Mouse (Mus musculus): Measurements from ENCODE around the gene Ptpn4.

Ptpn4 gene

DNA sequence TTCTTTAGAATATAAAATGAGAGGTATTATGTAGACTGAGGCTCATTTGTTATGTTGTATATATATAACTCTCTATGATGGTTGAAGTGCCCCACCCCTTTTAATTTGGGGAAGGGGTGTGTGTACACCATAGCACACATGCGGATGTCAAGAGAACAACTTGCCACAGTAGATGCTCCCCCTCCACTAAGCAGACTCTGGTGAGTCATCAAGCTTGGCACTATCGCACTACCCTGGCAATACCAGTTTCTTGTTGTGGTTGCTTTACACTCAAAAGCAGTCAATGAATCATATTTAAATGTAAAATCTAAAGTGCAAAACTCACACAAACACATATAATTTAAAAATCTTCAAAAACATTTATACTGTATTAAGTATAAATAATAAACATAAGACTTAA is 31.4 kb downstream of the Ptpn4 start:
- DNase-seq (ENCODE audit: low read depth, low spot score): no peak

DNA sequence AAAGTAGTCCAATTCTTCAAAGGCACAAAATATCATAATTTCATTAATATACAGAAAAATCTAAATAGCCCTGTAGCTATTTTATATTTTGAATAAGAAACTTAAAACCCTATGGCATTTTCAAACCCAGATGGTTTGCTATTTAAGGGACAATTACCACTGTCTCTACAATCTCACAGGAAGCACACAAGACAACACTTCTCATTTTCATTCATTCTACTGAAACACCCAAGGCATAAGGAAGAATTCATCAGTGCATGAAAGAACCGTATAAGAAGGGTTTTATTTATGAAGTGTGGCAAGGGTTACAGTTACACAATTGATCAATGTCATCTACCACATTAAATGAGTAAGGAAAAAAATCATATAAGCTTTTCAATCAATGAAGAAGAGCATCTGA is 32.8 kb downstream of the Ptpn4 start:
- DNase-seq (ENCODE audit: low read depth, low spot score): no peak

DNA sequence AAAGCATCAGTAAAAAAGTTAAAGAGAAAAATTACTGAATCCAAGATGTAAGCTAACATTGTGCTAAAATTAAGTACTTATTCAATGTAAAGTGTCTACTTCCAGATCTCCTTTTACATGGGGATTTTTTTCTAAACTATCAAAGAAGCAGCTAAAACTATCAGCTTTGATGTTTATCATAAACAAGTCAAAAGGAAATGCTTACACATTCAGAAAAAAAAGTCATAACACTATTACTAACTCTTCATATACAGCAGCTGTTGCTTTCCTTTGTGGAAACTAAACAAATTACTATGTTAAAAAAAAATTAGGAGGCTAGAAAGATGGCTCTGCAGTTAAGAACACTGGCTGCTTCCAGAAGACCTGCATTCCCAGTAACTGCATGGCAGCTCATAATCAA is 42.2 kb downstream of the Ptpn4 start:
- DNase-seq (ENCODE audit: low read depth, low spot score): no peak

DNA sequence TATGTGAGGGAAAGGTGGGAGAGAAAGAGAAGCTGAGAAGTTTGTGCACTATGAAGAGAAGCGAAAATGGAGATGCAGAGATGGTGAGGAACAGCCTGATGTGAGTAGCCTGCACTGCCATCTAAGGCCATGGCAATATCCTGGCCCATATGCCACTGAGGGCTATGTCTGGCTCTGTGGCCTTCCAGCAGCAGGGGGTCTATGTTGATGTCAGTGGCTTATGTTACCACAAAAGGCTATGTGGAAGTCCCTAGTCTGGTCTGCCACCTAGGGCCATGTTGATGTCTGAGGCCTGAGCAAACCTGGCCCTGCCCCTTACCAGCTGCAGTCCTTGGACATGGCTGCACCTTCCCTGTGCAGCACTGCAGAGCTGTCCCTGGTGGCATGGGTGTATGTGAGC is 43.1 kb downstream of the Ptpn4 start:
- no peak for DNase-seq (ENCODE audit: low read depth, low spot score)

DNA sequence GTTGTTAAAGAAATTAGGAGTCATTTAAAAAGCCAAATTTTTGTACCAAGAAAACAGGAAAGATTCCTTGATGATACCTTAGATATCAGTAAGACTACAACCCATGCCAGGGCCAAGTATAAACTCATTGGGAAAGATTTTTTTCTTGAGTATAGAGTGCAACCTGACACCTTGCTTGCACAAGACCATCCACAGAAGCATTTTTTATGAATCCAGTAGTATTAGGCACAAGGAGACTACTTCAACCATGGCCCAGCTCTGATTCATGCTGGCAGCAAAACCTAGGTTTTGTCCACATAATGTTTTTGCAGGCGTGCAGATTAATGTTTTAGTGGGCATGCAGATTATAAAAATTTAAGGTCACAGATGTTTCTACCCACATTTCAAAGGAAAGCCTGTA is 46.8 kb downstream of the Ptpn4 start:
- peak; percentile 10 for DNase-seq (ENCODE audit: low read depth, low spot score)

DNA sequence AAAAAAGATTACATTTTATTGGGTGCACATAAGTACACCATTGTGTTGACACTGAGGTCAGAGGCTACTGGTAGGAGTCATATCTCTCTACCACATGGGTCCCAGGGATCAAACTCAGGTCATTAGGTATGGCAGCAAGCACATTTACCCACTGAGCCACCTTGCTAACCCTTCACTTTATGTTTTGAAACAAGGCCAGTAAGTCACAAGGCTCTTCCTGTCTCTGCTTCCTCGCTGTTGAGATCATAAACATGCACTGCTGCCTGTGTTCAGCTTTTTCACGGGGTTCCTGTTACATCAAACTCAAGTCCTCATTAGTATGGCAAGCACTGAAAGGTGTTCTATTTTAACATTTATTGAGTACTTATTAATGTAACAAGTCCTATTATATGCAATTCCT is 61.5 kb downstream of the Ptpn4 start:
- no peak for DNase-seq (ENCODE audit: low read depth, low spot score)

DNA sequence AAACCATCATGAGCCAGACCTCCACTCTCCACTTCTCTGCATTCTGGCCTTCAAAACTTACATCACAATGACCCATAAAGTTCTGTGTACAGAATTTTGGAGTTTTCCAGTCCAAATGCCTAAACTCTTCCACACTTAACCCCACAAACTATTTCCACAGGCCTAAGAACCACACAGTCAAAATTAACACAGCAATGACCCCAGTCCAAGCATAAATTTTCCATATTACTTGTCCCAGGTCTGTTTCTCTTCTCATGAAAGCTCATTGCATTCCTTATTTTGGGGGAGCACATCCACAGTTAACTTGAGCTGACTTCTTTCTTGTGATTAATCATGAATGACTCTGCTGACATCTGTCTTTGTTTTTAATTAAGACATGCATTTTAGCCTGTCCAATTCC is 101.7 kb downstream of the Ptpn4 start:
- DNase-seq (ENCODE audit: low read depth, low spot score): no peak

DNA sequence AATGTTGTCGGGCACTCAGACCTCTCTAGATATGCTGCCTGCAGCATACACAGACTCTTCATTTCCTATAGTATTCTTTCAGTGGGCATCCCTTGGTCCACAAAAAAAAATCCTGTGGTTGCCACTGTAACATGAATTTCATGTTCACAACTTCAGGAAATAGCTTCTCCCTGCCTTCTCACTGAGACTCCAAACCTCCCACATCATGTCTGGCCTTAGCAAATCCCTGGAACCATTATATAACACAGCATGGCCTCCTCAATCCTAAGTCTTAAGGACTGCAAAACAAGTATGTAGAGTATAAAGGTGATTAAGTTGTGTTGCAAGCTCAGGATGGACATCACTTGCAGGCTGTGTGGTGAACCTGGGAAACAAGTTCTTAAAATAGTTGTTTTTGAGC is 102.6 kb downstream of the Ptpn4 start:
- no peak for DNase-seq (ENCODE audit: low read depth, low spot score)

DNA sequence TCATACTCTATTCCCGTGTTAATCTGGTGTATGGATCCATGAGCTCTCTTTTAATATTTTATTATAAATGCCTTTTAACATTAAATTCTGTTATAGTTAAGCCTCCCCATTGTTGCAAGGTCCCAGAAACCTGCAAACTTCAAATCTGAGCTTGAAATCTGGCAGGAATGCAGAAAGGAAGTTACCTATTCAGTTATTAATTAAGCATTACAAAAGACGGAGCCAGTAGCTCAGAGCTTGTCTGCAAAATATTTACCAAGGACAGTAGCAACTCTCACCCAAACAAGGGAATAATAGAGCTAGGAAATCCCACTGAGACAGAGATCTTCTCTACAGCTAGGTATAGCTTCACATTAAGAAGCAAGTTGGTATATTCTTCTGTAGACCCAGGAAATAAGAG is 106.2 kb downstream of the Ptpn4 start:
- no peak for DNase-seq (ENCODE audit: low read depth, low spot score)

DNA sequence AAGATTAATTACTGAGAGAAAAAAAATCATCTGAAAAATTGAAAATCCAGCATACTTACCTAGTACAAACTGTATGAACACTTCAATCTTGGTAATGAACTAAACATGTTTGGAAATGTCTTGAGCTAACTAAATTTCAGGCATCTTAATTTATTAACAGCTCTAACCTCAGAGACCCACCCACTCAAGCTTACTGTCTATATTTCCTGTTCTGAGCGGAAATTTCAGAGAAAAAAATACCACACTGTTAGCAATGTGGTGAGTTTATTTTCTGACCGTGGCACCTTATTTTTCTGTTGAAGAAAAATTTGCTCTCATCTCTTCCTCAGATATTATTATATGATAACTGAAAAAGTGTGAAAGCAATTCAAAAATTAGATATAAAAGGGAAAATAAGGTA is 124.4 kb downstream of the Ptpn4 start:
- no peak for DNase-seq (ENCODE audit: low read depth, low spot score)

DNA sequence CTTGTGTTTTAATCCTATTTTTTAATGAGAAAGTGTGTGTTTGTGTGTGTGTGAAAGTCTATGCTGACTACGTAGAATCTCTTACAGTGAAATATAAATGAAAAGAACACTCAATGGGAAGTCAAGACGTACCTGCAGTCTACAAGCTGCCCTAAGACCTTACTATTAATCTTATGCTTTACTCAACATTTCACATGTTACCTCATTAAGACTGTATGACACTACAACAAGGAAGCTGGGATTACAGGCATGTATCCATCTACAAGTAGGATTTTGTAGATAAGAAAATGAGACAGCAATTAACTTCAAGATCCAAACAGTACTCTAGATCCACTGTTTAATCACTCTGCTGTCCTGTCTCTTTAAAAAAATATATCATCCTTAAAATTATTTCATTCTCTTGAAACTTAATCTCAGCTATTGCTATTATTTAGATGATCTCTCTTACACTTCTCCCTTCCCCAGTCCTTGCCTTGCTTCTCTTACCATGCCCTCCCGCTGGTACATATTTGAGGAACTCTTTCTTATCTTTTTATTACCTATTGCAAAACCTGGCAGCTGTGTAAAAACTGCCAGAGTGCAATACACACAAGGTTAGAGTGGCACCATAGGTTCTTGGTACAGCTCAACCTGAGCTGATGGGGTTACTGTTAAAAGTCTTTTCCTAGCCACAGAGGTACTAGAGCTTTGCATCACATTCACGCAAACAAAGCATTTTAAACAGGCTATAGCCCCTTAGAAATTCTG is 130.8 kb downstream of the Ptpn4 start:
- DNase-seq (ENCODE audit: low read depth, low spot score): no peak

DNA sequence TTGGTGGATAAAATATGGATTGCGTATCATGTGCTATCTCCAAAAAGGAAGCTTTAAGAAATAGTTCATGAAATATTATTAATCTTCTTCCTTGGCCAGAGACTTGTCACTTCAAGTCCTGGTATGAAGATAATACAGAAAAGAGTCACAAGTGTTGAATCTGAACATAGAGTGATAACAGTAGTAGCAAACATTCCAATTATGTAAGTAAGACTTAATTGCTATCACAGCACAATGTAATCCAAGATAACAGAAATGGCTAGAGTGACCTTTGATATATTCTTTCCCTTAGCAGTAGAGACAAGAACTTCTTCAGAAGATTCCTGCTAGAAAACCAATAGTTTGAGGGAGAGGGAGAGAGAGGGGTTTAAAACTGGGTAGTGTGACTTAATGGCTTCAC is 140.6 kb downstream of the Ptpn4 start:
- no peak for DNase-seq (ENCODE audit: low read depth, low spot score)

DNA sequence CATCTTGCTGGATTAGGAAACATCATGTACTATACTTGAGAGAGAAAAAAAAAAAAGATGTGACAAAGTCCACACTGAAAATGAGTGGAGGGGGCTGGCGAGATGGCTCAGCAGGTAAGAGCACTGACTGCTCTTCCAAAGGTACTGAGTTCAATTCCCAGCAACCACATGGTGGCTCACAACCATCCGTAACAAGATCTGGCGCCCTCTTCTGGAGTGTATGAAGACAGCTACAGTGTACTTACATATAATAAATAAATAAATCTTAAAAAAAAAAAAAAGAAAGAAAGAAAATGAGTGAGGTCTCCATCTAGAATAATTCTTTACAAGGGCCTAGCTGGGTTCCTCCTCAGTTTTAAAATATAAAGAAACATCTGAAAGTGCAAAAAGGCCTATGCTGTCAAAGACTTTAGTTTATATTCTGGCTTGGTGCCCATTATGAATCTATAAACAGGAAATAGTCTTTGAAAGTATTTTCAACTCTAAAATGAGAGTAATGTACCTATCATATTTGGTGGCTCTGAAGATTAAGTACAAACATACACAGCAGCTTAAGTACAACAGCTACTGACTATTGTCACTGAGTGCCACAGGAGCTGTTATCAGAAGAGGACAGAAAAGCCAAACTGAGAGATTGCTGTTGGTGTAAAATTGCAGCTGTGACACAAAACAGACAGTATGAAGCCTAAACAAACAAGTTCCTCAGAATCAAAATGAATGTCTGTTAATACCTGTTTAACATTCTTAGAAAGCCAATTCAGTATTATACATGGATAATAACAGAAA is 151.4 kb downstream of the Ptpn4 start:
- DNase-seq (ENCODE audit: low read depth, low spot score): no peak

DNA sequence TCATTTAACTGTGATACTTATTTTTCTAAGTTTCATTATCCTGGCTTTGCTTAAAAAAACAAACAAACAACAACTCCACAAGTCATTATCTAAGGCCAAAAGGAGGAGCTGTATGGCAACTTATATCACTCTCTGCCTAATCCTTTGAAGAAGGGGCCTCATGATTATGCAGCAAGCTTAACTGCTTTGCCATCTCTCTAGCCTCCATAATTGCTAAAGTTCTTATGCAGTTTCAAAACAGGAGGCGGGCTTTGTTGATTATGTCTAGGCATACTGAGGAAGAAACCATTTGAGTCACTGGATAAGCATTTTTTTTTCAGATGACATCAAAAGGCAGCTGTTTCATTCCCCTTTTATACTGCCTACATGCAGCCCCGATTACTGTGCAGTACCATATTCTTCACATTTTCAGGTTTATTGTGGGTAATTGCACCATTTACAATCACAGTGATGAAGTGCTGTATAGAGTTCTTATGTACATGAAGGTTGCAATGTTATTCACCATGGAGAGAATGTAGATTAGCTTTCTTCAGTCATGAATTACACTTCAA is 155.7 kb downstream of the Ptpn4 start:
- no peak for DNase-seq (ENCODE audit: low read depth, low spot score)

DNA sequence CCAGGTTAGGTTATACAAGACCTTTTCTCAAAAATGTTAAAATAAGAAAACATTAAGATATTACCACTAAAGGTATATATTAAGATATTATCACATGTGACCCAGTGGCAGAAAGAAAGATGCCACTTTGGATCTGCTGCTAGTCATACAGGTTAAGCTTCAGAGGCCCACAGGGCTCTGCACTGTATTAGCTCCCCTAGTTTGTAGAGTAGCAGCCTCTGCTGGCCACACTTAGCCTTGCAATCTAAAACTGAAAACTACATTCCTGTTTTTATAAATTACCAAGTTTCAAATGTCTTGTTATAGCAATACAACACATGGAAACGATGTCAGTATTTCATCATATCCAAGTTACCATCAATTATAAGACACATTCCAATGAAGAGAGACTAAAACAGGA is 162.4 kb downstream of the Ptpn4 start:
- DNase-seq (ENCODE audit: low read depth, low spot score): peak; percentile 7

DNA sequence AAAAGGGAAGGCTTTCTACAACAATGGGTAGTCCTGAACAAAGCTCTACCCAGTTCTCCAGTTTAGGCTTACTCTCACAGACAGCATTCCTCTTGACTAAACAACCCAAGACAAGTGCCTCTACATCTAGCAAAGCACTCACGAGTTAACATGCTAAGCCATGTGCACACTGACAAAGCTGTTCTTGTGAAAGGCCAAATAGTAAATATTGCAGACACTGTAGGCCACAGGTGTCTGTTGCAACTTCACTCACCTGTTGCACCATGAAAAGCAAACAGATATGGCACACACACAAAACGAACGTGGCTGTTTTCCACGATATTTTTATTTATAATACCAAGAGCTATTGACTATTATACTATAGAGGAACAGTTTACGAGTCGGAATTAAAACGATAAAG is 170.5 kb downstream of the Ptpn4 start:
- DNase-seq (ENCODE audit: low read depth, low spot score): no peak

DNA sequence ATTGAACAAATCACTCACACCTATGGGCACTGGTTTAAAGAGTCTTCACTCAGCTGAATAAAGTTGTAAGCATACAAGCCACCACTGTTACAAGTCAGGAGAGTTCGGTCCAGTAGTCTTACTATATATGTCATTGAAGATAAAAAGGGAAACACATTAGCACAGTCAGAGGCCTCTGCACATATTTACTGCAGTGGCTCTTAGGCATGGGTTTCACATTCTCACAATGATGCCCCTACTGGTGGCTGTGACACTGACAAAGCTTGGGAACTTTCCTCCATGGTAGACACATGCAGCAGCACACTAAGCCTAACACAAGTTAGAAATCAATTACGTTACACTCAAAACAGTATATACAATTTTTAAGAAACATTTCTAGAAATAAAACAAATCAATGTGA is 183.1 kb downstream of the Ptpn4 start:
- DNase-seq (ENCODE audit: low read depth, low spot score): no peak

DNA sequence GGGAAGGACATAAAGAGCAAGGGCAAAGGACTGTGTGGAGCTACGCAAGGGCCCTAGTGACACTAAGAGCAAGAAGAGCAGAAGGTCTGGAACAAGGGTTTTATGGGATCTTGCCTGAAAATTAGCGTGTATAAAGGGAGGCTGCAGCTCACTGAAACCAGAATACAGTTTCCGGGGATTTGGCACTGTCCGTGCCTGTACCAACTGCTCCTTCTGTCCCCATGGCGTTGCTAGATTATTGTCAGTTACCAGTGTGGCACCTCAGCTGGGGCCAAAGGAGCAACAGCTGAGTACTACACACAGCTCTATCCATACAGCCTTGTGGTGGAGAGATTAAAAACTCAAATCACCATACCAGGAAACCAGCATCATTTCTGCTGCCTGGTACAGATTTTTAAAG is 187.0 kb downstream of the Ptpn4 start:
- DNase-seq (ENCODE audit: low read depth, low spot score): no peak

DNA sequence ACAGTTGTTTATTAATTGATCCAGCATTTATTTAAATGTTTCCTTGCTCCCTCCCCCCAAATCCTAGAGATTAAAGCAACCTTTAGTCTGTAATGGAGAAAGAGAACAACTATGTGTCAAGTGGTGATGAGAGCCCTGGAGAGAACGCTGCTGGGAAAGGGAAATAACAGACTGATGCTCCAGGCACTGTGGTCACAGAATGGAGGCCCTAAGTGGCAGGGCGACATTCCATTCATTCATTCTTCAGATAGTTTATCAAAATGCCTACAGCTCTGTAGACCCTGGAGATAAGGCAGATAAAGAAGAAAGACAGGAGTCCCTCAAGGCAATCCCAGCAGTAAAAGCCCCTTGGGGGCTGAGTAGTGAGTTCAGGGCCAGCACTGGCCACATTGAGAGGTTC is 187.8 kb downstream of the Ptpn4 start:
- no peak for DNase-seq (ENCODE audit: low read depth, low spot score)

DNA sequence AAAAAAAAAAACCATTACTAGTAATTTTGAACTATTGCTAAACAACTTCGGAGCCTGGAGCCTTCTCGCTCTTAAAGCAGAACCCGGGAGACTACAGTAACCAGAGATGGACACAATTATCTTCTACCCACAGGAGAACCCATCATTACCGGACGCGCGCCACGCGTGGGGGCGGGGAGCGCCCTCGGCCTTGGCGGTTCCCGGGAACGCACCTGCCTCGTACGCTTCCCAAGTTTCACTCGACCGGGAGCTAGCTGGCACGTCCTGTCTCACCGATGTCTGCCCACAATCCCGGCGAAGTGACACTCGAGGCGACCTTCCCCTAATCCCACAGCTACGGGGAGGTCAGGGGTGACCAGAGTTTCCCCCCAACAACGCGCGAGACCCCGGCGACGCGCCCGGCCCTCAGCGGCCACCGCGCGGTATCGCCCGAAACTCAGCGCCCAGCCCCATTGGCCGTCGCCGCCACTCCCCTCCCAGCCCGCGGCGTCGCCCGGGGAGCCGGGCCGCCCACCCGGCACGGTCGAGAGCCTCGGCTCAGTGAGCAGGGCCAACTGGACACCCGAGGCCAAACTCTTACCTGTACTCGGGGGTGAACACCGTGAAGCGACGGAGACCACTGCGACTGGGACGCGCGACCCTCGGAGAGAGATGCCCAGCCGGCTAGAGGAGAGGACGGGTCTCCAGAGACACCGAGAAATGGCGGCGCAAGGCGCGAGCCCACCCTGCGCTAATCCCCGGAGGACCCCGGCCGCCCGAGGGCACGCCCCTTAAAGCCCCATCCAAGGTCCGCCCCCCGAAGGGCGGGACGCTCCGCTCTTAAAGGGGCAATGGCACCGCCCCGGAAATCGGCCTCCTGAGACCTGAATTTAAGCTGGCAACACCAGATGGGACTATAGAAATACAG is 189.0 kb downstream of the Ptpn4 start, which contains the start of gene Epb41l5:
Gene Epb41l5 (minus strand): TSS at position 796 of the 907 bp plus-strand sequence.
- peak; percentile 88 for DNase-seq (ENCODE audit: low read depth, low spot score)

DNA sequence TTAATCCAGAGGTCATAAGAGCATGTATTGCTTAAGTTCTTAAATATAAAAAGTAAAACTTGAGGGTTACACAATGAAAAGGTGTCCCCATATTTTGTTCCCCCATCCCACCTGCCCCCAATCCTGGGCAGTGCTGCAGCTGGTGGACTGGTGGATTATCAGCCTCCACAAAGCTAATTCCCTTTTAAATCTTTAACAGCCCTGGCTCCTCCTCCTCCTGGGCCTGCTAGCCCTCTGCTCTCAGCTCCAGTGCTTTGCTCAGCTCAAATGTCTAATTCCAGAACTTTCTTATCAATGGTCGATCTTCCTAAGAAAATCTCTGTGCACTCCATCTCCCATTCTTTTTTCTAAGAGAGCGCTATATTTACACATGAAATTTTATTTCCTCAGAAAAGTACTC is 191.1 kb downstream of the Ptpn4 start:
- DNase-seq (ENCODE audit: low read depth, low spot score): no peak

DNA sequence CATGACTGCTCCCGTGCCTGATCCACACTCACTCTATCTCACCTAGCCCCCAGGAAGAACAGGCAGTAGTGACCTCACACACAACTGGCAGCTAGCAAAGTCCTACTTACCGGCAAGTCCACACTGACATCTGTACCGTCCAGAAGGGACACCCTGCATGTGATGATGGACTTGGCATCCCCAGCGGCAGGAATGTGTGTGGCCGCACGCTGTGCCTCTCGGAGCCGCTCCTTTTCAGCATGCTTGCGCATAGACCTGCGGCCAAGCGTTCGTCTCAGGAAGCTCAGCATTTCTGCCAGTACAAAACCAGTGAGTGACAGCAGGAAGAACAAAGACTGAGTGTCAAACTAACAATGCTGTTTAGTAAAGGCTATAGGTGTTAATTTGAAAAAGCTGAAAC is 195.0 kb downstream of the Ptpn4 start:
- no peak for DNase-seq (ENCODE audit: low read depth, low spot score)

All from forelimb bud, embryonic 11.5 days (tissue).